Mouse (Mus musculus) adrenal gland, postnatal 0 days (tissue): ENCODE results near the gene Cdkn1b. TPM values are rescaled to one million over a fixed set of nuclear protein-coding genes. Genes with fewer than 3 reads are reported as not detected.

ENCODE experiments used
- polyA plus RNA-seq: library from polyadenylated mRNA; unstranded; fragments of >200 nt; fragmentation: Nextera tagmentation; extraction: Ambion mirVana; gene quantifications from 2 replicates; pipeline ENCODE4 v1.2.1, GENCODE M21; 2015

The Cdkn1b gene
- polyA plus RNA-seq, result 15.1 and 15.5 TPM in 2 replicates

GRCm38 (mm10) chr6:134920190-134921013 is at the start of gene Cdkn1b:
Gene Cdkn1b (plus strand): TSS chr6:134920401.

GRCm38 (mm10) chr6:134898095-134898965 is 21.9 kb upstream of the Cdkn1b start, which contains the start of gene Gpr19:
Gene Gpr19 (minus strand): TSS chr6:134898578.

Other genes with a start within 250 kb of the Cdkn1b start
- 8.1 and 10.1 TPM in 2 replicates for gene Dusp16, start 127.8 kb upstream of the Cdkn1b start, polyA plus RNA-seq
- gene Crebl2, start 90.2 kb upstream of the Cdkn1b start, polyA plus RNA-seq, result 7.1 and 7.8 TPM in 2 replicates
- 12.9 and 15.5 TPM in 2 replicates for gene Gpr19, start 21.8 kb upstream of the Cdkn1b start, polyA plus RNA-seq
- 2.4 and 3.5 TPM in 2 replicates for gene Apold1, start 61.3 kb downstream of the Cdkn1b start, polyA plus RNA-seq
- gene Ddx47, start 91.2 kb downstream of the Cdkn1b start, polyA plus RNA-seq, result 42.6 and 59.3 TPM in 2 replicates
- gene Gprc5a, start 145.2 kb downstream of the Cdkn1b start, polyA plus RNA-seq, result 4.6 and 5.7 TPM in 2 replicates
- gene Gprc5d, start 197.9 kb downstream of the Cdkn1b start, polyA plus RNA-seq, result not detected in 2 replicates